Mouse (Mus musculus) embryonic fibroblast, embryonic 13.5 days (primary cell): ENCODE measurements at regions not wholly inside any gene's neighbourhood (a gene's known extent, or its start where the extent isn't known, plus 50 kb on each side); places are given as distances from the start of the nearest gene placed in this dataset.

Experiments
- CTCF ChIP-seq: IDR thresholded peaks from 2 replicates; pipeline ENCODE4 v1.5.1; 2011; ENCODE audit warnings: mild to moderate bottlenecking, control low read depth, low read length, moderate library complexity, borderline replicate concordance; ENCODE audit not compliant: insufficient read depth
- POLR2A ChIP-seq: IDR thresholded peaks from 2 replicates; pipeline ENCODE4 v1.6.1; 2011; ENCODE audit warnings: low read depth, mild to moderate bottlenecking, control low read depth, low read length, moderate library complexity

- no peak for TF ChIP-seq POLR2A
- no peak for TF ChIP-seq CTCF
Observed at GRCm38 (mm10) chr11:56384761-56385160, 344.0 kb upstream of the Nmur2 start.
